Mouse (Mus musculus): ENCODE measurements around the gene Ttc4. TPM values are rescaled to one million over a fixed set of nuclear protein-coding genes. Genes with fewer than 3 reads are reported as not detected.
A peak's percentile ranks its signal among the peaks of the same experiment; 100 is the strongest.

The Ttc4 gene
- polyA plus RNA-seq, 1 experiment from 2014 or later: 109 TPM

GRCm38 (mm10) chr4:106699989-106700388, 21.2 kb upstream of the Ttc4 start:
- Histone ChIP-seq H3K4me3 (replicated peaks; ENCODE audit: low read length) (no peak overlapping the region), H3K9ac (no peak overlapping the region), H3K4me2 (replicated peaks) (0 out of 2 replicates have a peak overlapping the region, but pooled peaks have one; percentile 21), H3K36me3 (replicated peaks; ENCODE audit: control insufficient read depth, insufficient read depth) (no peaks in the 10 kb centered on the region), H3K27me3 (ENCODE audit: control insufficient read depth, insufficient read depth, low read length) (no peaks in the 10 kb centered on the region), H3K27ac (peak overlapping the region; percentile 71), H3K9me3 (ENCODE audit: control insufficient read depth, low read length) (no peaks in the 10 kb centered on the region), H3K4me1 (replicated peaks; ENCODE audit: control insufficient read depth, insufficient read depth, low read length) (peaks cover 27% of the 10 kb centered on the region)
- peak; percentile 32 for DNase-seq (ENCODE audit: low spot score)
- WGBS: 18% methylated on average over 9 of the region's 9 CpGs
- ATAC-seq (ENCODE audit: low FRiP score): no peak

GRCm38 (mm10) chr4:106693841-106694430, 15.2 kb upstream of the Ttc4 start:
- H3K36me3 ChIP-seq (replicated peaks; ENCODE audit: control insufficient read depth, insufficient read depth): no peaks in the 10 kb centered on the region
- H3K9me3 ChIP-seq (ENCODE audit: control insufficient read depth, low read length): no peaks in the 10 kb centered on the region
- no peak overlapping the region for H3K4me2 ChIP-seq (replicated peaks)
- DNase-seq (ENCODE audit: low spot score) (no peak), ATAC-seq (ENCODE audit: low FRiP score) (no peak)
- no peak overlapping the region for H3K4me3 ChIP-seq (replicated peaks; ENCODE audit: low read length)
- WGBS: 89% methylated on average over 15 of the region's 15 CpGs
- H3K4me1 ChIP-seq (replicated peaks; ENCODE audit: control insufficient read depth, insufficient read depth, low read length): no peaks in the 10 kb centered on the region
- H3K9ac ChIP-seq: no peak overlapping the region
- H3K27me3 ChIP-seq (ENCODE audit: control insufficient read depth, insufficient read depth, low read length): no peaks in the 10 kb centered on the region
- H3K27ac ChIP-seq: no peak overlapping the region

DNA sequence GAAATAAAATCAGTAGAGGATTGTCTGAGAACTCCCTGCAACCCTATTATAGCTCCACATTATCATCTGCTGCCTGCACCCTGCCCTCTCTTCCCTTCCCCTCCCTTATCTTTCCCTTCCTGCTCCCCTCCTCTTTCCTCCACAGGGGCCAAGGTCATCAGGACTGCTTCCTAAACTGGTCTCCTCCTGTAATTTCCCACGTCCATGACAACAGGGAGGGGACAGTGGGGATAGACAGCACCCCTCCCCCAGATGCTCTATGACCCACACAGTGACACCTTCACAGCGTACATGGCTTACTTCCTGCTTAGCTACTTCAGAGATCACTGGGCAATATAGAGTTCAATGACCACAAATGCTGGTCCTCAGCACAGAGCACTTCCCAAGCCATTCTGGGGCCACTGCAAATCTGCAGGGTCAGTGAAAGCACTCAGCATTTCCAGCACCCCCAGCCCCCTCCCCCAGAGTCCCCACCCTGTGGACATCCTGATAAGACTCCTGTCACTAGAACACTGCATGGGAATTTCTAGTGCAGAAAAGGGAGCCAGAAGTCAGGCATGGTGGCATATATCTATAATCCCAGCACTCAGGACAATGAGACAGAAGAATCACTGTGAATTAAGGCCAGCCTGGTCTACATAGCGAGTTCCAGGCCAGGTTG, 10.0 kb upstream of the Ttc4 start:
- Histone ChIP-seq H3K4me1 (replicated peaks; ENCODE audit: control insufficient read depth, insufficient read depth, low read length) (no peaks in the 10 kb centered on the region), H3K4me2 (replicated peaks) (no peak overlapping the region), H3K27ac (no peak overlapping the region), H3K4me3 (replicated peaks; ENCODE audit: low read length) (no peak overlapping the region), H3K9me3 (ENCODE audit: control insufficient read depth, low read length) (no peaks in the 10 kb centered on the region), H3K36me3 (replicated peaks; ENCODE audit: control insufficient read depth, insufficient read depth) (no peaks in the 10 kb centered on the region), H3K9ac (no peak overlapping the region), H3K27me3 (ENCODE audit: control insufficient read depth, insufficient read depth, low read length) (no peaks in the 10 kb centered on the region)
- ATAC-seq (ENCODE audit: low FRiP score): no peak
- no peak for DNase-seq (ENCODE audit: low spot score)
- WGBS: 54% methylated on average over 3 of the region's 3 CpGs

DNA sequence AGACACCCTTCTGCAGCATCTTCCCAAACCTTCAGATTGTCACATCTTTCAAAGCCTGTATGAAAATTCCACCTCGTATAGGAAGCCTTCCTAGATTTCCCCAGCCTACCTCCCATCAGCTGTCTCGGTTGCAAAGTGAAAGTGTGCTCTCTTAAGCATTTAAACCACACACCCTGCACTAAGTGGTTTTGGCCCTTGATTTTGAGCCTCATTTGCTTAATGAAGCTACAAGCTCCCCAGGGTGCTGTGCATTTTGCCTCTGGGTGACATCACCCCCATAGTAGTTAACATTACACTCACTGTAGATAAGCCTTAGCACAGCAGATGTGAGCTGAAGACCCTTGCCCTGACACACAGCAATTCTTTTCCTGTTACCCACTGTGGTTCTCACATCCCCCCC, 2.2 kb upstream of the Ttc4 start:
- WGBS: 42% methylated on average over 2 of the region's 2 CpGs
- Histone ChIP-seq H3K9ac (no peak overlapping the region), H3K36me3 (replicated peaks; ENCODE audit: control insufficient read depth, insufficient read depth) (peaks cover 9% of the 10 kb centered on the region), H3K4me3 (replicated peaks; ENCODE audit: low read length) (no peak overlapping the region), H3K4me2 (replicated peaks) (no peak overlapping the region), H3K9me3 (ENCODE audit: control insufficient read depth, low read length) (no peaks in the 10 kb centered on the region), H3K4me1 (replicated peaks; ENCODE audit: control insufficient read depth, insufficient read depth, low read length) (peaks cover 7% of the 10 kb centered on the region; the same call in 1 of the 2 replicates), H3K27ac (no peak overlapping the region), H3K27me3 (ENCODE audit: control insufficient read depth, insufficient read depth, low read length) (no peaks in the 10 kb centered on the region)
- DNase-seq (ENCODE audit: low spot score) (no peak), ATAC-seq (ENCODE audit: low FRiP score) (no peak)

DNA sequence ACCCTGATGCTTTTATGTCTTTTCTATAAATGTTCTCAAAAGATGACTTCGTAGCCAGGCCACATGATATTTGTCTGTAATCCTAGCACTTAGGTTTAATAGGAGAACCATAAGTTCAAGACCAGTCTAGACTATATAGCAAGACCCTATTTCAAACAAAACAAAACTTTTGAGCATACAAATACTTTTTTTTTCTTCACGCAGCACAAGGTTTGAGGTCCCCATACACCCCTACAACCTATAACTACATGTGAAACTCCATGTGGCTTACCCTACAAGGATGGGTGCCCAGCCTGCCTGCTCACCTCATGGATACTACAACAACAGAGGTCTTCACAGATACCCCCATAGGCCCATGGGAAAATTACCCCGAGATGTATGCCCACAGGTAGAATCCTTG, 408 bp upstream of the Ttc4 start:
- Histone ChIP-seq H3K27ac (no peak overlapping the region), H3K9ac (no peak overlapping the region), H3K9me3 (ENCODE audit: control insufficient read depth, low read length) (no peaks in the 10 kb centered on the region), H3K4me3 (replicated peaks; ENCODE audit: low read length) (peak overlapping the region; percentile 61), H3K4me2 (replicated peaks) (peak overlapping the region; percentile 76), H3K36me3 (replicated peaks; ENCODE audit: control insufficient read depth, insufficient read depth) (peaks cover 27% of the 10 kb centered on the region), H3K4me1 (replicated peaks; ENCODE audit: control insufficient read depth, insufficient read depth, low read length) (peaks cover 7% of the 10 kb centered on the region; the same call in 1 of the 2 replicates), H3K27me3 (ENCODE audit: control insufficient read depth, insufficient read depth, low read length) (no peaks in the 10 kb centered on the region)
- no peak for DNase-seq (ENCODE audit: low spot score)
- 39% methylated on average over 3 of the region's 3 CpGs for WGBS
- ATAC-seq (ENCODE audit: low FRiP score): peak; percentile 2; the same call in 1 of the 2 replicates

- H3K4me3 ChIP-seq (replicated peaks; ENCODE audit: low read length): no peak overlapping the region
- 92% methylated on average over 5 of the region's 5 CpGs for WGBS
- peaks cover 7% of the 10 kb centered on the region; the same call in 1 of the 2 replicates for H3K4me1 ChIP-seq (replicated peaks; ENCODE audit: control insufficient read depth, insufficient read depth, low read length)
- DNase-seq (ENCODE audit: low spot score) (no peak), ATAC-seq (ENCODE audit: low FRiP score) (no peak)
- H3K9me3 ChIP-seq (ENCODE audit: control insufficient read depth, low read length): no peaks in the 10 kb centered on the region
- peaks cover 50% of the 10 kb centered on the region for H3K36me3 ChIP-seq (replicated peaks; ENCODE audit: control insufficient read depth, insufficient read depth)
- H3K9ac ChIP-seq: no peak overlapping the region
- H3K27ac ChIP-seq: no peak overlapping the region
- no peak overlapping the region for H3K4me2 ChIP-seq (replicated peaks)
- no peaks in the 10 kb centered on the region for H3K27me3 ChIP-seq (ENCODE audit: control insufficient read depth, insufficient read depth, low read length)
These were observed 2.0 kb downstream of the Ttc4 start for GRCm38 (mm10) chr4:106676749-106677148.

- H3K36me3 ChIP-seq (replicated peaks; ENCODE audit: control insufficient read depth, insufficient read depth): peaks cover 99% of the 10 kb centered on the region
- no peak overlapping the region for H3K4me2 ChIP-seq (replicated peaks)
- ATAC-seq (ENCODE audit: low FRiP score) (no peak), DNase-seq (ENCODE audit: low spot score) (no peak)
- no peak overlapping the region for H3K4me3 ChIP-seq (replicated peaks; ENCODE audit: low read length)
- H3K4me1 ChIP-seq (replicated peaks; ENCODE audit: control insufficient read depth, insufficient read depth, low read length): no peaks in the 10 kb centered on the region
- H3K9ac ChIP-seq: no peak overlapping the region
- H3K27ac ChIP-seq: no peak overlapping the region
- H3K9me3 ChIP-seq (ENCODE audit: control insufficient read depth, low read length): no peaks in the 10 kb centered on the region
- no peaks in the 10 kb centered on the region for H3K27me3 ChIP-seq (ENCODE audit: control insufficient read depth, insufficient read depth, low read length)
- 94% methylated on average over 2 of the region's 2 CpGs for WGBS
These were observed 12.2 kb downstream of the Ttc4 start for GRCm38 (mm10) chr4:106666546-106666945.

DNA sequence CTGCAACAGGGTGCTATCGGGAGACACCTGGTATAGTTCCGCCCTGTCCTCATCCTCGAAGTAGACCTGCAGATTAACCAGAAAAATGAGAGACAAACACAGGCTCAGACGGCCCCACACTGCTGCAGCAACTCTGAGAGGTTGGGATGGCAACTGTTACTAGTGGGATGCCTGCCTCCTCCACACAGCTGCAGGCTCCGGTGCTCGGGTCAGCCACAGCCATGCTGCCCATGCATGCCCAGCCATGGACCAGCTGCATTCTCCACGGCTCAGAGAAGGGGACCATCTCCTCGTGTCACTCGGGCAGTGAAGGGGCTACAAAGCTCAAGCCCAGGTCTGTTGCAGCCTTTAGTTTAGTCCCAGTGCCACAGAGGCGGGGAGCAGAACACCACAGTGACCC, 13.1 kb downstream of the Ttc4 start:
- Histone ChIP-seq H3K27me3 (ENCODE audit: control insufficient read depth, insufficient read depth, low read length) (no peaks in the 10 kb centered on the region), H3K4me3 (replicated peaks; ENCODE audit: low read length) (no peak overlapping the region), H3K4me2 (replicated peaks) (no peak overlapping the region), H3K4me1 (replicated peaks; ENCODE audit: control insufficient read depth, insufficient read depth, low read length) (no peaks in the 10 kb centered on the region), H3K9ac (no peak overlapping the region), H3K36me3 (replicated peaks; ENCODE audit: control insufficient read depth, insufficient read depth) (peaks cover 99% of the 10 kb centered on the region), H3K27ac (no peak overlapping the region), H3K9me3 (ENCODE audit: control insufficient read depth, low read length) (no peaks in the 10 kb centered on the region)
- DNase-seq (ENCODE audit: low spot score) (no peak), ATAC-seq (ENCODE audit: low FRiP score) (no peak)
- WGBS: 94% methylated on average over 10 of the region's 10 CpGs

GRCm38 (mm10) chr4:106665269-106665668, 13.5 kb downstream of the Ttc4 start:
- Histone ChIP-seq H3K36me3 (replicated peaks; ENCODE audit: control insufficient read depth, insufficient read depth) (peaks cover 99% of the 10 kb centered on the region), H3K4me3 (replicated peaks; ENCODE audit: low read length) (no peak overlapping the region), H3K27me3 (ENCODE audit: control insufficient read depth, insufficient read depth, low read length) (no peaks in the 10 kb centered on the region), H3K9ac (no peak overlapping the region), H3K4me1 (replicated peaks; ENCODE audit: control insufficient read depth, insufficient read depth, low read length) (no peaks in the 10 kb centered on the region), H3K9me3 (ENCODE audit: control insufficient read depth, low read length) (no peaks in the 10 kb centered on the region), H3K27ac (no peak overlapping the region), H3K4me2 (replicated peaks) (no peak overlapping the region)
- DNase-seq (ENCODE audit: low spot score) (no peak), ATAC-seq (ENCODE audit: low FRiP score) (no peak)
- 98% methylated on average over 2 of the region's 2 CpGs for WGBS
